Mouse (Mus musculus): ENCODE measurements around the gene Rplp0. TPM values are rescaled to one million over a fixed set of nuclear protein-coding genes. Genes with fewer than 3 reads are reported as not detected.

The Rplp0 gene
- polyA plus RNA-seq, 1 experiment from 2014 or later: 1,437 TPM

GRCm38 (mm10) chr5:115538693-115539043 is 20.6 kb upstream of the Rplp0 start:
- no peaks in the 10 kb centered on the region for H3K9me3 ChIP-seq (replicated peaks; ENCODE audit: control insufficient read depth, low read length)
- H3K4me2 ChIP-seq (ENCODE audit: low read depth, low read length): no peak overlapping the region
- under 1% methylated on average over 12 of the region's 12 CpGs for WGBS
- no peaks in the 10 kb centered on the region for H3K27me3 ChIP-seq (ENCODE audit: control insufficient read depth, insufficient read depth, low read length)
- H3K4me1 ChIP-seq (ENCODE audit: control insufficient read depth, insufficient read depth, low read length): peaks cover 30% of the 10 kb centered on the region
- ATAC-seq (replicated peaks; ENCODE audit: insufficient number of reproducible peaks, low FRiP score, low TSS enrichment, low read depth): peak; percentile 76
- H3K36me3 ChIP-seq (replicated peaks; ENCODE audit: control insufficient read depth, insufficient read depth, low read depth, low read length): no peaks in the 10 kb centered on the region
- H3K27ac ChIP-seq (replicated peaks; ENCODE audit: low read depth, low read length): no peak overlapping the region
- peak; percentile 94 for DNase-seq (ENCODE audit: low spot score)
- no peak overlapping the region for H3K4me3 ChIP-seq (ENCODE audit: low read depth, low read length)
- H3K9ac ChIP-seq (replicated peaks; ENCODE audit: low read length): no peak overlapping the region

- ATAC-seq (replicated peaks; ENCODE audit: insufficient number of reproducible peaks, low FRiP score, low TSS enrichment, low read depth) (no peak), DNase-seq (ENCODE audit: low spot score) (no peak)
- 47% methylated on average over 19 of the region's 19 CpGs for WGBS
- H3K9me3 ChIP-seq (replicated peaks; ENCODE audit: control insufficient read depth, low read length): no peaks in the 10 kb centered on the region
- H3K36me3 ChIP-seq (replicated peaks; ENCODE audit: control insufficient read depth, insufficient read depth, low read depth, low read length): no peaks in the 10 kb centered on the region
- peak overlapping the region; percentile 13; the same call in 1 of the 2 replicates for H3K4me2 ChIP-seq (ENCODE audit: low read depth, low read length)
- no peak overlapping the region for H3K9ac ChIP-seq (replicated peaks; ENCODE audit: low read length)
- H3K27me3 ChIP-seq (ENCODE audit: control insufficient read depth, insufficient read depth, low read length): no peaks in the 10 kb centered on the region
- no peak overlapping the region for H3K4me3 ChIP-seq (ENCODE audit: low read depth, low read length)
- peak overlapping the region; percentile 35 for H3K27ac ChIP-seq (replicated peaks; ENCODE audit: low read depth, low read length)
- peaks cover 20% of the 10 kb centered on the region for H3K4me1 ChIP-seq (ENCODE audit: control insufficient read depth, insufficient read depth, low read length)
Measured at GRCm38 (mm10) chr5:115542635-115543384, 16.5 kb upstream of the Rplp0 start.

GRCm38 (mm10) chr5:115543509-115544253 is 15.6 kb upstream of the Rplp0 start:
- H3K4me3 ChIP-seq (ENCODE audit: low read depth, low read length): no peak overlapping the region
- H3K27ac ChIP-seq (replicated peaks; ENCODE audit: low read depth, low read length): no peak overlapping the region; the same call in 1 of the 2 replicates
- no peaks in the 10 kb centered on the region for H3K36me3 ChIP-seq (replicated peaks; ENCODE audit: control insufficient read depth, insufficient read depth, low read depth, low read length)
- H3K4me2 ChIP-seq (ENCODE audit: low read depth, low read length): no peak overlapping the region
- H3K27me3 ChIP-seq (ENCODE audit: control insufficient read depth, insufficient read depth, low read length): no peaks in the 10 kb centered on the region
- DNase-seq (ENCODE audit: low spot score) (no peak), ATAC-seq (replicated peaks; ENCODE audit: insufficient number of reproducible peaks, low FRiP score, low TSS enrichment, low read depth) (peak; percentile 39; the same call in 1 of the 2 replicates)
- no peaks in the 10 kb centered on the region for H3K9me3 ChIP-seq (replicated peaks; ENCODE audit: control insufficient read depth, low read length)
- H3K4me1 ChIP-seq (ENCODE audit: control insufficient read depth, insufficient read depth, low read length): peaks cover 20% of the 10 kb centered on the region
- H3K9ac ChIP-seq (replicated peaks; ENCODE audit: low read length): no peak overlapping the region
- 48% methylated on average over 17 of the region's 17 CpGs for WGBS

GRCm38 (mm10) chr5:115544655-115545185 is 14.5 kb upstream of the Rplp0 start:
- no peak for DNase-seq (ENCODE audit: low spot score)
- peak overlapping the region; percentile 28; the same call in 1 of the 2 replicates for H3K9ac ChIP-seq (replicated peaks; ENCODE audit: low read length)
- no peak overlapping the region for H3K4me2 ChIP-seq (ENCODE audit: low read depth, low read length)
- no peak for ATAC-seq (replicated peaks; ENCODE audit: insufficient number of reproducible peaks, low FRiP score, low TSS enrichment, low read depth)
- H3K36me3 ChIP-seq (replicated peaks; ENCODE audit: control insufficient read depth, insufficient read depth, low read depth, low read length): no peaks in the 10 kb centered on the region
- WGBS: 51% methylated on average over 18 of the region's 18 CpGs
- H3K4me3 ChIP-seq (ENCODE audit: low read depth, low read length): no peak overlapping the region
- H3K27ac ChIP-seq (replicated peaks; ENCODE audit: low read depth, low read length): 0 out of 2 replicates have a peak overlapping the region, but pooled peaks have one; percentile 7
- no peaks in the 10 kb centered on the region for H3K9me3 ChIP-seq (replicated peaks; ENCODE audit: control insufficient read depth, low read length)
- no peaks in the 10 kb centered on the region for H3K27me3 ChIP-seq (ENCODE audit: control insufficient read depth, insufficient read depth, low read length)
- H3K4me1 ChIP-seq (ENCODE audit: control insufficient read depth, insufficient read depth, low read length): peaks cover 20% of the 10 kb centered on the region

- H3K36me3 ChIP-seq (replicated peaks; ENCODE audit: control insufficient read depth, insufficient read depth, low read depth, low read length): no peaks in the 10 kb centered on the region
- WGBS: 85% methylated on average over 14 of the region's 14 CpGs
- peaks cover 20% of the 10 kb centered on the region for H3K4me1 ChIP-seq (ENCODE audit: control insufficient read depth, insufficient read depth, low read length)
- no peak overlapping the region for H3K9ac ChIP-seq (replicated peaks; ENCODE audit: low read length)
- no peaks in the 10 kb centered on the region for H3K27me3 ChIP-seq (ENCODE audit: control insufficient read depth, insufficient read depth, low read length)
- no peaks in the 10 kb centered on the region for H3K9me3 ChIP-seq (replicated peaks; ENCODE audit: control insufficient read depth, low read length)
- no peak for DNase-seq (ENCODE audit: low spot score)
- H3K4me2 ChIP-seq (ENCODE audit: low read depth, low read length): no peak overlapping the region
- no peak overlapping the region for H3K4me3 ChIP-seq (ENCODE audit: low read depth, low read length)
- no peak overlapping the region for H3K27ac ChIP-seq (replicated peaks; ENCODE audit: low read depth, low read length)
- no peak for ATAC-seq (replicated peaks; ENCODE audit: insufficient number of reproducible peaks, low FRiP score, low TSS enrichment, low read depth)
Measured at GRCm38 (mm10) chr5:115545636-115546035, 13.6 kb upstream of the Rplp0 start.

GRCm38 (mm10) chr5:115546536-115546935 is 12.7 kb upstream of the Rplp0 start:
- WGBS: 42% methylated on average over 11 of the region's 11 CpGs
- no peak overlapping the region for H3K9ac ChIP-seq (replicated peaks; ENCODE audit: low read length)
- no peak overlapping the region for H3K4me2 ChIP-seq (ENCODE audit: low read depth, low read length)
- H3K4me3 ChIP-seq (ENCODE audit: low read depth, low read length): no peak overlapping the region
- peaks cover 20% of the 10 kb centered on the region for H3K4me1 ChIP-seq (ENCODE audit: control insufficient read depth, insufficient read depth, low read length)
- ATAC-seq (replicated peaks; ENCODE audit: insufficient number of reproducible peaks, low FRiP score, low TSS enrichment, low read depth) (no peak; the same call in 1 of the 2 replicates), DNase-seq (ENCODE audit: low spot score) (no peak)
- no peaks in the 10 kb centered on the region for H3K9me3 ChIP-seq (replicated peaks; ENCODE audit: control insufficient read depth, low read length)
- no peaks in the 10 kb centered on the region for H3K36me3 ChIP-seq (replicated peaks; ENCODE audit: control insufficient read depth, insufficient read depth, low read depth, low read length)
- no peak overlapping the region for H3K27ac ChIP-seq (replicated peaks; ENCODE audit: low read depth, low read length)
- H3K27me3 ChIP-seq (ENCODE audit: control insufficient read depth, insufficient read depth, low read length): no peaks in the 10 kb centered on the region

GRCm38 (mm10) chr5:115547014-115547413 is 12.3 kb upstream of the Rplp0 start:
- Histone ChIP-seq H3K9me3 (replicated peaks; ENCODE audit: control insufficient read depth, low read length) (no peaks in the 10 kb centered on the region), H3K4me3 (ENCODE audit: low read depth, low read length) (no peak overlapping the region), H3K36me3 (replicated peaks; ENCODE audit: control insufficient read depth, insufficient read depth, low read depth, low read length) (no peaks in the 10 kb centered on the region), H3K4me2 (ENCODE audit: low read depth, low read length) (no peak overlapping the region), H3K27me3 (ENCODE audit: control insufficient read depth, insufficient read depth, low read length) (no peaks in the 10 kb centered on the region), H3K9ac (replicated peaks; ENCODE audit: low read length) (0 out of 2 replicates have a peak overlapping the region, but pooled peaks have one; percentile 19), H3K4me1 (ENCODE audit: control insufficient read depth, insufficient read depth, low read length) (peaks cover 20% of the 10 kb centered on the region), H3K27ac (replicated peaks; ENCODE audit: low read depth, low read length) (no peak overlapping the region; the same call in 1 of the 2 replicates)
- WGBS: 23% methylated on average over 6 of the region's 6 CpGs
- no peak for DNase-seq (ENCODE audit: low spot score)
- ATAC-seq (replicated peaks; ENCODE audit: insufficient number of reproducible peaks, low FRiP score, low TSS enrichment, low read depth): no peak; the same call in 1 of the 2 replicates

Measured in embryonic facial prominence, embryonic 11.5 days (tissue).